Mouse (Mus musculus): ENCODE data around the gene Spns2.

The Spns2 gene

DNA sequence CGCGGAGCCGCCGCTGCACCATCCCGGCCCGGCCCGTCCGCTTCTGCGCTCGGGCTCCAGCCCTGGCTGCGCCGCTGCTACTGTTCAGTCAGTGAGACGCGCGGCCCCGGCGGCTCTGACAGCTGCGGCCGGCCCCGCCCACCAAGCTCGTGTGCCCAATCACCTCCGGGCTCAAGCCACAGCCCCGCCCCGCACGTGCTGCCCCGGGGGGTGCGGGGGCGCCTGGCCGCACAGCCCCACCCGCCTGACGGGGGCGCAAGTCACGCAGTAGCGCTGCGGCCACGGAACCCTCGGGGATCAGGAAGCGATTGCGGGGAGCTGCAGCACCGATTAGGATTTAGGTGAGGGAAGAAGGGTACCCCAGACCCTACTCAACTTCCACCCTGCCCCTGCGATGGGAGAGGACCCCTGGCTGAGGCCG, at the start of gene Spns2:
Gene Spns2, minus strand, starts transcription at position 24 of the 421 bp plus-strand sequence.
- DNase-seq (ENCODE audit: low read depth), result peak; percentile 93

DNA sequence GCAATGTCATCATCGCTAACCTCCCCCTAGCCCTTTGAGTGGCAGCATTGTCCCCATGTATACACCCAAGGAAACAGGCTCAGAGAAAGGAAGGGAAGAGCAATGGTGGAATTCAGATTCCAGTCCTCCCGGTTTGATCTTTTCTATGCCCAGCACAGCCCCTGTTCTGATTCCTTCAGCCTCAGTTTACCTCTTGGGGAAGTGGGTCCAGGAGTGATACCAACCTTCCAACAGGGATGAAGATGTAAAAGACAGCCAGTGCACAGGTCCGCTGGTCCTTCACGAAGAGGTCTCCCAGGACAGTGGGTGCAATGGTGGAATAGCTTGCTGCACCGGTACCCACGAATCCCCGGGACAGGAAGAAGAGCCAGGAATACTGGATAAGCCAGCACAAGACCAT, 49.1 kb upstream of the Spns2 start:
- no peak for DNase-seq (ENCODE audit: low read depth)

DNA sequence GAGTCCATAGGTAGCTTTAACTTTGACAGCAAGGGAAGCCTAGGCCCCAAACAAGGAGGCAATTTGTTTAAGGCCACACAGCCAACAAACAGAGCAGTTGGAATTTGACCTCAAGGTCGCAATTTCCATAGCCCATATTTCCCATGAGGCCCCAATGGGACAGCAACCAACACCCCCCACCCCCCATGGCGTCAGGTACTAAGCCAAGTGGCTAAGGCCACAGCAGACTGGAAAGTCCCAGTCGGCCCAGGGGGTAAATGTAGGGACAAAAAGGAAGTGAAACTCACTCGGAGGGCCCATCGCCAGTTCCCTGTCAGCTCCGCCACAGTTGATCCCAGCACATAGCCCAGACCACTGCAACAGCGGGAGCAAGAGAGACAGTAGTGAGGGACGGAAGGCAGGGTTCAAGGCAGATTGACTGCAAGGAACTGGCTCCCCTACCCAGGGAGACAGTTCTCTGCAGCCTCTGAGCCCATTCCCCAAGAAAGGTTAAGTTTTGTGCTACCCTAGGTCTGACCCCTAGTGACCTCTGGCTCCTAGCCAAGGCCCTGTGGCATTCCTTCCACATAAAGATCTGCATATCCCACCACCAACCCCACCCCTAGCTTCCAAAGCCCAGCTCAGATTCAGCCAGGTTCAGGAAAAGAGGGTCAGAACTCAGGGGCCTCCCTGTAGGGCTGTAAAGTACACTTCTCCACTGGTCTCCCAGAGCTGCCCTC, 48.5 kb upstream of the Spns2 start:
- no peak for DNase-seq (ENCODE audit: low read depth)

DNA sequence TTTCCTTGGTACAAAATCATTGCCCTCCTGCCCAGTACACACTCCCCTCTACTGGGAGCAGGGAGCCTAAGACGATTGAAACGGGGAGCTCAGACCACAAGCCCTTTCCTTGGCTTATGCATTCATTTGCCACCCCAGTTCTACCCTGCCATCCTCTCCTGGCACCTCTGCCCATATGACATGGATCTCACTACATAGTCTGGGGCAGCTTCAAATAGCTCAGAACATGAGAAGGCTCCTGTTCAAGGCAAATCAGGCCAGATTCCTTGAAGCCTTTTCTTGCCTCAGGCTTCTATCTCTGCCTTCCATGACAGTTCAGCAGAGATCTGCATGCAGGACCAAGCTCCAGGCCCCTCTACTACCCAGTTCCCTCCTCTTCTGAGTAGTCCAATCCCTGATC, 47.8 kb upstream of the Spns2 start:
- DNase-seq (ENCODE audit: low read depth), result no peak

DNA sequence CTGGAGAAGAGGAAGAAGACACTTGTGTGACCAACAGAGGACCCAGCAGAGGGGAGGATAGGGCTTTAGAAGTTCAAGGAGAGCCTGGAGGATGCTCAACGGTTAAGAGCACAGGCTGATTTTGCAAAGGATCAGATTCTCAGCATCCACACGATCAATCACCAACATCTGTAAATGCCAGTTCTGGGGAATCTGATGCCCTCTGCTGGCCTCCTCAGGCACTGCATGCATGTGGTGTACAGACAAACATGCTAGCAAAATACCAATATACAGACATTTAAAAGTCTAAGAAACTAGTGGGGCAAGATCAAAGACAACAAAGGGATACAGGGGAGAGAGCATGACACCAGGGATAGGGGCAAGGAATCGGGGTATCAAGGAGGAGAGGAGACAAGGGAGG, 45.8 kb upstream of the Spns2 start:
- DNase-seq (ENCODE audit: low read depth), result peak; percentile 28

DNA sequence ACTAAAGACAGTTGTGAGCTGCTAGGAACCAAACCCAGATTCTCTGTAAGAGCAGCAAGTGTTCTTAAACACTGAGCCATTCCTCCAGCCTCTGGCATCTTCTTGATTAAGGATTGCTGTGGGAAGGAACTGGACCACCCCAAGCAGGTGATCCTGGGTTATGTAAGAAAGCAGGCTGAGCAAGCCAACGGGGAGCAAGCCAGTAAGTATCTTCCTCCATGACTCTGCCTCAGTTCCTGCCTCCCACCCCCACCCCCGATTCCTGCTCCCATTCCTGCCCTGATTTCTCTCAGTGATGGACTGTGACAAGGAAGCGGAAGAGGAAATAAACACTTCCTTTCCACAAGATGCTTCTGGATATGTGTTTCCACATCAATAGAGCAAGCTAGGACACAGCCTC, 43.2 kb upstream of the Spns2 start:
- no peak for DNase-seq (ENCODE audit: low read depth)

DNA sequence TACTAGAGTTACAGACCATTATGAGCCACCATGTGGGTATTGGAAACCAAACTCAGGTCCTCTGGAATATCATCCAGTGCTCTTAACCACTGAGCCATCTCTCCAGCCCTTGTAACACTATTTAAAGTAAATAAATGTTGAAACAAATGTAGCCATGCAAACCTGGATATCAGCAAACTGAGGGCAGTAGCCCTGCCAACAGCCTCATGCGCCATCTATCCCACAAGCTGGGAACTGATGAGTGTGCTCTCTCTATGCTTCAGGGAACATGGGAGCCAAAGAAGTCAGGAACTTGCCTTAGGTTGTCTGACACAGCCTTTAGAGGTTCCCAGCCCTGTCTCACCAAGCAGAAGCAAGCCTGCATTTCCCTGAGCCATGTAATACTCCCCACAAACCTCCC, 41.9 kb upstream of the Spns2 start:
- no peak for DNase-seq (ENCODE audit: low read depth)

DNA sequence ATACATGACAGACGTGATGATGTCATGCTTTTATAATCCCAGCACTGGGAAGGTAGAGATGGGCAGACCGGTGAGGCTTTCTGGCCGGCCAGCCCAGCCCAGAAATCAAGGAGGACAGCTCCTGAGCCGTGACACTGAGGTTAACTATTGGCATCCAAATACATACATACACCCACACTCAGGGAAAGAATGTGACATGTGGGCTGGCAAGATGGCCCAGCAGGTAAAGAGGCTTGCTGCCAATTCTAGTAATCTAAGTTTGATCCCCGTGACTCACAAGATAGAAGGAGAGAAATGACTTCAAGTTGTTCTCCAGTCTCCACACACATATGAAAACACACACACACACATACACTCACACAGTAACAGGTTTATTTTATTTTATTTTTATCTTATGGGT, 41.4 kb upstream of the Spns2 start:
- no peak for DNase-seq (ENCODE audit: low read depth)

DNA sequence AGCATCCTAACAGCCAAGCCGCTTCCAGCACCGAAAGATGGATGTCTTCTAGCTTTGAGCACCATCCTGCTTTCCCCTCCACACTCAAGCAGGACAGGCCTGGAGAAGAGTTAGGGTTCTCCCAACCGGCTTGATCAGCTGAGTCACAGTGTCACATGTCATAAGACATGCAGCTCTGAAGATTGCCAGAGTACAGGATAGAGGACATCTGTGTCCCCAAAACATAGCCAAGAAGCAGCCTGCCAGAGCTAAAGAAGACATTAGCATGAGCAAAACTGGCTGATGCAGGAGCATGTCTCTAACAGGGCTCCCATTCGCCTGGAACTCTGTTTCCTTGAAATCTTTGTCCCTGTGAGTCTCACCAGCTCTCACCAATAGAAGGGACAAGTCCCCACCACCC, 36.5 kb upstream of the Spns2 start:
- no peak for DNase-seq (ENCODE audit: low read depth)

DNA sequence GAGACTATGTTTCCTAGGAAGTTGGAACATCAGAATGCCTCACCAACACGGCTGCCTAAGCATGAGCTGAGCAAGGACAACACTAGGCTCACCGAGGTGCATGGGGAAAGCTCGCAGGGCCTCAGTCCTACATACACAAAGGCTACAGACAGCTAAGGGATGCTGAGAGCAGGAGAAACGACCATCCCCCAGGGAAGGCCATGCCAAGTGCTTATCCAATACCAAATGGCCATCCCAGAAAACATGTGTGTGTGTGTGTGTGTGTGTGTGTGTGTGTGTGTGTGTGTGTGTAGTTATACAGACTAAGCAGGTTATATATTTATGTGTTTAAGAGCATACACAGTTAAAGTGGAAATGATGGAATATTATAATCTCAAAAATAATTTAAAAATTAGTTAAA, 34.0 kb upstream of the Spns2 start:
- no peak for DNase-seq (ENCODE audit: low read depth)

DNA sequence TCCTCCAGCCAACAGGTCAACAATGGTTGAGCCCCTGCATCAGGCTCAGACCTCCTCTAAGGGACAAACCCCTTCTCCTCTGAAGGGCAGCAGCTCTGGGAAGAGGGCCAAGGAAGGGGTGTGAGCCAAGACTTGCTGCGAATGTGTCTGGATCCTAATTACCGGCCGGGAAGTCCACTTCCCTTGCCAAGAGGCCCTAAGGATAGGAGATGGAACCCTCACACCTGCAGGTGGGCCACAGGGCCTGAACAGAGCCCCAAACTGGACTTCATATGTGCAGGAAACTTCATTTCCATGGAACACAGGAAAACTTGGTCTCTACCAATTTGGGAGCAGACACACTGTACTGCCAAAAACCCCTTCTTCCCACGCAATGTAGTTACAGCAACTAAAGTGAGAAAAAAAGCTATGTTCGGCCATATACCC, 32.9 kb upstream of the Spns2 start:
- DNase-seq (ENCODE audit: low read depth), result no peak

DNA sequence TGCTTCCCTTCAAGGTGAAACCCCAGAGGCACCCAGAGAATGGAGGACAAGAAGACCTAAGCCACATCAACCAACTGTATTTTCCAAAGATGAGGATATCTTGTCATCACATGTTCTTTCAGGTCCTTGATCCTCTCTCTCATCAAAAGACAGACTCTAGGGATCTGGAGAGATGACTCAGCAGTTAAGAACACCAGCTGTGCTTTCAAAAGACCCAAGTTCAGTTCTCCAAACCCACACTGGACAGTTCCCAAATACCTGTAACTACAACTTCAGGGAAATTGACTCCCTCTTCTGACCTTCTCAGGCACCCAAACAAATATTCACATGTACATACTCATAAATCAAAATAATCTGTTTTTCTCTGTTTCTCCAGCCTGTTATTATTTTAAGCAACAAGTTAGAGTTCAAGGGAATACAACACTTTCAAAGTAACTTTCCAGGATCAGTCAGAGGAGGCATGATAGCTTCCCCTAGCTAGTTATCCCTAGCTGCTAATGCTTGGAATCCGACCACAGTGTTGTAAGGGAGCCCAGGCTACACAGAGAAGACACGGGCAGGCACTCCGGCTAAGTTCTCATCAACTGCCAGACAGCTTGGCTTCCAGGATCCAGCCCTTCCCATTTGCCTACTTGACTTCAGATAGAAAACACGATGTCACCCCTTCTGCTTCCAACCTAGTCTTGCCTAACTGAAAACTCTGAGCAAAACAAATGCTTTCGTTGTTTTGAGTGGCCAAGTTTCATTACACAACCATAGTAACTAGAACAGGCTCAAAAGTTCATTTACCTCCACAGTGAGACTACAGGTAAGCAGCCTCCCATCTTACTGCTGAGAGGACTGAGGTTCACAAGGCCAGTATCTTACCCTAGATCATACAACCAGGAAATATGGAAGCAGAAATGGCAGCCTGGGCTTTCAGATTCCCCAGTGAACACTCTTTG, 32.2 kb upstream of the Spns2 start:
- DNase-seq (ENCODE audit: low read depth), result no peak

DNA sequence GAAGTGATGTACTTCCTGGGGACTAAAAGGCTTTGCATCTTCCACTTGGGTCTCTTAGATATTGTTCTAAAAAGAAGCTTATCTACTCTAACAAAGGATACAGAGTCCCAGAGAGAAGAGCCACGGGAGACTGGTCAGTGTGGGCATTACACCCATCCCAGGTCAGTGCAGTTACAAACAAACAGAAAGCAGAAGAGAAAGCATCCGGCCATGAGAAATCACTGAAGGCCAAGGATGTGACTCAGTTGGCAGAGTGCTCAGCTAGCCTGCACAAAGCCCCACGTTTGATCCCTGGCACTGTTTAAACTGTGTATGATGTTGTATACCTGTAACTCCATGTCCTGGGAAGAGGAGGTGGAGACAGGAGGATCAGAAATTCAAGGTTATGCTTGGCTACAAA, 30.2 kb upstream of the Spns2 start:
- DNase-seq (ENCODE audit: low read depth), result no peak

DNA sequence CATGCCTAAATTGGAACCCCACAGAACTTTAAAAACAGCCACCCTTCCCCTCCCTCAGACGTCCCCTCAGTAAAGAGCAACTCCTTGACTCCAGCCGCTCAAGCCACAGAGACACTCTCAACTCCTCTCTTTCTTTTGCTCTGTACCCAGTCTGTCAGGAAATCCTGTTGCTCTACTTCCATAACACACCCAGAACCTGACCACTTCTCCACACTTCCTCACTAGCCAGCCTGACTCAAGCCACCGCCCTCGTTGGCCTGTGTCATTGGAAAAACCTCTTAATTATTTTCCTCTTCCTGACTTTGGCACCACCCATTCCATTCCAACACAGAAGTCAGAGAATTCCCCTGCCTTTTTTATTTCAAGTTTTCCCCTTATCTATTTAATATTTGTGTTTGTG, 29.5 kb upstream of the Spns2 start:
- DNase-seq (ENCODE audit: low read depth), result peak; percentile 37

DNA sequence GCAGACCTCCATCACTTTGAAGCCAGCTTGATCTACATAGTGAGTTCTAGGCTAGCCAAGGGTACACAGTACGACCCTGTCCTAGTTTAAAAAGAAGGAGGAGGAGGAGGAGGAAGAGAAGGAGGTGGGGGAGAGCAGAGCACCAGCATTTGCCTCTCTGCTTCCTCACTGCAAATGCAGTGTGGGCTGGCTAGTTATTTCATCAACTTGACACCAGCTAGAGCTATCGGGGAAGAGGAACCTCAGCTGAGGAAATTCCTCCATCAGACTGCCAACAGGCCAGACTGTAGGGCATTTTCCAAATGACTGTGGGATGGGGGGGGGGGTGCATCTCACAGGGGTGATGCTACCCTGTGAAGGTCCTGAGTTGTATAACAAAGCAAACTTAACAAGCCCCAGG, 28.7 kb upstream of the Spns2 start:
- peak; percentile 20 for DNase-seq (ENCODE audit: low read depth)

DNA sequence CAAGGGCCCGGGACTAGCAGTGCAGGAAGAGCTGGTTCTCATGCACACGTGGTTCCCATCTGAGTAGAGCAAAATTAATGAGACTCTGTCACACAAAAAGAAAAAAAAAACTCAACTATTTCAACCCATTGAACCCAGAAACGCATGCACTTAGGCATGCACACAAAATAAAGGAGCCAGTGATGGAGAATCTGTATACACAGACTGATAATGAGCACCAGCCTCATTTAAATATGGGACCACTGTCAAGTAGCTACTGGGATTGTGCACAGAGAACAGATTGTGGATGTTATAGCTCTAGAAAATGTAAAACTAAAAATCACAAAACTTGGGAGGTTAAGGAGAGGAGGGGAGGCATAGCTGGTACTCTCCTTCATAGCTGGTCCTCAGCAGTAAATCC, 25.3 kb upstream of the Spns2 start:
- no peak for DNase-seq (ENCODE audit: low read depth)

DNA sequence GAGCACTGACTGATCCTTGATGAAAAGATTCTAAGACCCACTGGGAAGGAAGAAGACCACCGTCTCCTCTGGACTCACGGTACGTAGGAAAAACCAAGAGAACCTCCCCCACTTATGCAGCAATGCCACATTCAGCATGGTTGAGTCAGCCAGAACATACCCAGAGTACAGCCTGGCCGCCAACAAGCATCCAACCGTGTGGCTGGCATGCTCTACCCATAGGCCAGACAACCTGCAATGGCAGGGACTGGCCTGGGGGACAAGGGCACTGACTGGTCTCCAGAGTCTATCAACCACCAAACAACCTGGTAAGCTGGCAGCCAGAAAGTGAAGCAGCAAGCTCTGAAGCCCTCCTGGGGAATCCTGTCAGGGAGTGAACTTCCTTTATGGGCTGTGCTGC, 18.9 kb upstream of the Spns2 start:
- DNase-seq (ENCODE audit: low read depth), result no peak

DNA sequence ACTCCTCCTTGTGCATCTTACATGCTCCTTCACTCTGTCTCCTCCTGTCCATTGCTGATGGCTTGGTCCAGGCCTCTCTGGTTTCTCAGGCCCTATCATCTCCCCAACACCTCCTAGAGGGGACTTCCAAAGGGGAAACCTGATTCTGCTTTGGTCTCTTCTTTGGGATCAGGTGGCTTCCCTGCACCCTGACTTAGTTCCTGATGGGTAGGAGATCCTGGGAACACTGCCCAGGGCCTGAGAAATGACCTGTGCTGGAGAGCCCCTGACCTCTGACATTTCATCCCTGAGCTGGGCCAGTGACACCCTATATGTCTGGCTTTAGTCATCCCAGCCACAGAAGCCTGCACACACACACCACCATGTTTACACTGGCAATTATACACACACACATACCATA, 17.9 kb upstream of the Spns2 start:
- no peak for DNase-seq (ENCODE audit: low read depth)

DNA sequence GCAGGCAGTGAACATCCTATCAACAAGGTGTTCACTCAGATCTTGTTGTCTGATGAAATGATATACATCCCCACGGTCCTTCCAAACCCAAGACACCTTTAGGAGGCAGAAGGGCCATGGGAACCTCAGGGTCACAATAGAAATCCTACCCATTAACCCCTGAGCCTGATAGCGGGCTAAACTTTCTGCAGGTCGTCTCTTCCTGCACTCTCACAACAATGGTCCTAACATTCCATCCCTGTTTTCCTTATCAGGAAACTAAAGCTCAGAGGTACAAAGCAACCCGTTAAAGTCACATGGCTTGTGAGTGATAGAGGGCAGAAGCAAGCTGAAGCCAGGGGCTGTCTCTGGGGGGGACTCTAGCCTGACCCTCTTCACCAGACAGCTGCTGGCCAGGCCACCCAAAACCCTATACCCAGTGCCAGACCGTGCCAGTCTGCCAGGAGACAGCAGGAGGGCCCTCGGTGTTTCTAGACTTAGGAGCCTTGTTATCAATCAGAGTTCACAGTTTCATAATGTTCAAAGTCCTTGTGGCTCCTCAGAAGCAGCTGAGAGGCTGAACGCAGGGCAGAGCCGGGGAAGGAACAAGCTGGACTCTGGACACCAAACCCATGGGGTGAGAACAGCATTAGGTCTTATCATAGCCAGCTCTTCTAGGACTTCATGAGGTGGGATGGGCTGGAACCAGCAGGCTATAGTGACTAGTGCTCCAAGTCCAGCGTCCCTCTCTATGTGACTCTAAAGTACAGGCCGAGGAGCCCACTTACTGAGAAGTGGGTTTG, 14.5 kb upstream of the Spns2 start:
- DNase-seq (ENCODE audit: low read depth), result no peak

DNA sequence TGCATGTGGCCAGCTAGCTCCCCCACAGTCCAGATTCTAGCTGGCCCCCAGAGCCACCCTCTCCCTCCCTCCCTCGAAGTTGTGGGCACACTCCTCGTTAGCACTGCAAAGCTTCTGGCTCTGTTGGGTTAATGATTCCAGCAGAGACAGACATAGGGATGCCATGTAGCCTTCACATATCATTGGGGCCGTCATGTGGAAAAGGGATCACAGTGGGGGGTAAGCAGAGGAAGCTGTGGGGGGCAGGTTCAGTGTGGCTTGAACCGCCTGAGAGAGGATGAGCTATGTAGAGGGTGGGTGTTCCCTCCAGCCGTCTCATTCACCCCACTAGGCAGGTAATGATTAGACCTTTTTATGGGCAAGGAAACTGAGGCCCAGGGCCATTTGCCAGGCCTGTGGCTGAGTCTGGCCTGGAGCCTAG, 13.8 kb upstream of the Spns2 start:
- no peak for DNase-seq (ENCODE audit: low read depth)

DNA sequence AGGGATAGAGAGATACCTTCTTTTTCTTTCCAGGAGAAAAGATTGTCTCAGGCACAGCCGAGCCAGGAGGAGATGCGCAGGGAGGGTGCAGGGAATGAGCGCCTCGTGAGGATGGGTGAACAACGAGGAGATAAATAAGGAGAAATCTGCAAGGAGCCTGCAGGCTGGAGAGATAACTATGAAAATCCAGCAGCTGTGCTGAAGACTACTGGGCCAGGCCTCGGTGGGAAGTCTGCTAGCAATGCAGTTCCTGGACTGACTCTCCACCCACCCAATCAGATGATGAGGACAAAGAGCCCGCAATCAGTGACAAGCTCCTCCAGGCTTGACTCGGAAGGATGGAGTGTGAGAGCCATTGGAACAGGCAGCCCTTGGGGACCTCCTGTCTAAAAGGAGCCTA, 12.5 kb upstream of the Spns2 start:
- no peak for DNase-seq (ENCODE audit: low read depth)

DNA sequence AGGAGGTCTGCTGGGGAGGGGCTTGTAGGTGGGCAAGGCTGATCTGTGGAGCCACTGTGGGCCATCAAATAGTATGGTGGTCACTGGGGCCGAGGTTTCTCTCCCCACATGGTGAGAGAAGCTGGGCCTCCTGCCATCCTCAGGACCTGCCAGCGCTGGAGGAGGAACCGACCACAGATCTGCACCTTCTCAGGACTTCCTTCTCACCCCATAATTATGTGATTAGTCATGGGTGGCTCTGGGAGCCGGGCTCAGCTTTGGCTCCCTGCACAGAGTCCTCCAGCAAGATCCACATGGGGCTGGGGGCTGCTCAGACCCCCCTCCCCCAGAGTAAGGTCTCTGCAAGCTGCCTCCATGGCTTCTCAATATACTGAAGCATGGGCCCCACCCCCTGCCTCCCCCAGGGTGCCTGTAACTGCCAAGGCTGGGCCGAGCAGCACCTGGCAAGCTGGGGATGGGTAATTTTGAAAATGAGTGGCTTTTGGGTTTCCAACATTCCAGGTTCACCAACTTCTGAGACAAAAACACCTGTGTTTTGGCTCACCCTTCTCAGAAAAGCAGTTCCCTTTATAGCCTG, 11.8 kb upstream of the Spns2 start:
- DNase-seq (ENCODE audit: low read depth), result peak; percentile 47

Data from 416B (cell line).